Mouse (Mus musculus) limb, embryonic 13.5 days (tissue): Measurements from ENCODE around the gene Dvl3. TPM values are rescaled to one million over a fixed set of nuclear protein-coding genes. Genes with fewer than 3 reads are reported as not detected.
A peak's percentile ranks its signal among the peaks of the same experiment; 100 is the strongest.
"Not testable (repeated sequence)": the region's sequence is repeated elsewhere in the genome, so short reads cannot be mapped to it uniquely, and the experiment has no call there.

Experiments
- ATAC-seq: fragments of 200-750 bp; cut with Nextera tagmentation; 2 replicates; pipeline ENCODE4 v1.8.0; 2017; ENCODE audit warnings: low read depth, moderate number of reproducible peaks, moderate TSS enrichment; ENCODE audit not compliant: low FRiP score
- H3K27ac ChIP-seq: fragments of 300-500 bp; sonication (generic); 2 replicates; pipeline ENCODE4 v1.5.1; 2015; ENCODE audit warnings: inconsistent platforms, mild to moderate bottlenecking, moderate library complexity
- H3K27me3 ChIP-seq: fragments of 300-500 bp; sonication (generic); 2 replicates; pipeline ENCODE4 v1.6.1; 2015; ENCODE audit warnings: mild to moderate bottlenecking, inconsistent platforms
- H3K36me3 ChIP-seq: fragments of 300-500 bp; sonication (generic); 2 replicates; pipeline ENCODE4 v1.6.1; 2015; ENCODE audit warnings: inconsistent platforms, mild to moderate bottlenecking, moderate library complexity
- H3K4me1 ChIP-seq: fragments of 300-500 bp; sonication (generic); 2 replicates; pipeline ENCODE4 v1.6.1; 2015; ENCODE audit warnings: inconsistent platforms
- H3K4me2 ChIP-seq: fragments of 300-500 bp; sonication (generic); replicated peaks from 2 replicates; pipeline ENCODE4 v1.6.1; 2015; ENCODE audit warnings: inconsistent platforms, mild to moderate bottlenecking, moderate library complexity
- H3K4me3 ChIP-seq: fragments of 300-500 bp; sonication (generic); 2 replicates; pipeline ENCODE4 v1.5.1; 2015; ENCODE audit warnings: moderate library complexity, mild to moderate bottlenecking, inconsistent platforms
- H3K9ac ChIP-seq: fragments of 300-500 bp; sonication (generic); 2 replicates; pipeline ENCODE4 v1.6.1; 2015; ENCODE audit warnings: mild to moderate bottlenecking, inconsistent platforms
- H3K9me3 ChIP-seq: fragments of 300-500 bp; sonication (generic); 2 replicates; pipeline ENCODE4 v1.6.1; 2016; ENCODE audit warnings: inconsistent platforms
- WGBS: fragments of 180-500 bp; shearing (Covaris S2); methylation state at CpG from one replicate; pipeline ENCODE4 v1.1.7; 2015; 5-methylcytosine and 5-hydroxymethylcytosine counted together
- polyA plus RNA-seq: library from polyadenylated mRNA; unstranded; fragments of >200 nt; fragmentation: Nextera tagmentation; extraction: Ambion mirVana; gene quantifications from 2 replicates; pipeline ENCODE4 v1.2.1, GENCODE M21; 2015

Gene Dvl3
- polyA plus RNA-seq, 1 experiment from 2014 or later: 28.0 TPM

DNA sequence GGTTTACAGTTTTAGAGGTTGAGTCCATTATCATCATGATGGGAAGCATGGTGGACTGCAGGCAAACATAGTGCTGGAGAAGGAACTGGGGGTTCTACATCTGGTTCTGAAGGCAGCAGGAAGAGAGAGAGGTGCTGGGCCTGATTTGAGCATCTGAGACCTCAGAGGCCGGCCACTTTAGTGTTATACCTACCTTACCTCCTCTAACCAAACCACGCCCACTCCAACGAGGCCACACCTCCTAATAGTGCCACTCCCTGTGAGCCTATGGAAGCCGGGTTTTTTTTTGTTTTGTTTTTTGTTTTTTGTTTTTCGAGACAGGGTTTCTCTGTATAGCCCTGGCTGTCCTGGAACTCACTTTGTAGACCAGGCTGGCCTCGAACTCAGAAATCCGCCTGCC lies 33.1 kb upstream of the Dvl3 start:
- H3K4me3 ChIP-seq, H3K27ac ChIP-seq, H3K9ac ChIP-seq, H3K36me3 ChIP-seq, H3K9me3 ChIP-seq, H3K27me3 ChIP-seq, H3K4me2 ChIP-seq, H3K4me1 ChIP-seq, ATAC-seq: not testable (repeated sequence)
- WGBS: 88% methylated on average over 7 of the region's 7 CpGs

DNA sequence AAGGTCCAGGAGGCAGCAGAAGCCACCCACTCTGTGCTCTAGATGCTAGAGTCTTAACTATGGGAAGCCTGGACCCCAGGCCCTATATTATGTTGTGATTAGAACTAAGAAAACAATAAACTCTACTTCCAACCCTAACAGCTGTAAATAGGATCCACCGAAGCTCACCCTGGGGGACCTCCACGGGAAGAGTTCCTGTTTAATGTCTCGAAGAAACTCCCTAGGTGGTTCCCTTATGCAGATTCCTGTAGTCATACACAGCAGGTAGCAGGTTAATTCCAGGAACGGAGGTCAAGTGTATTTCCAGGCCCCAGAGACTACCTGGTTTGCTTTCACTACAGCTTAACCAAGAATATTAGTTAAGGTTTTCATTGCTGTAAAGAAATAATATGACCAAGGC lies 31.7 kb upstream of the Dvl3 start:
- H3K4me2 ChIP-seq: no peak overlapping the region
- 41% methylated on average over 4 of the region's 4 CpGs for WGBS
- H3K9me3 ChIP-seq: no peaks in the 10 kb centered on the region
- no peak overlapping the region for H3K9ac ChIP-seq
- no peaks in the 10 kb centered on the region for H3K27me3 ChIP-seq
- ATAC-seq: no peak
- no peaks in the 10 kb centered on the region for H3K4me1 ChIP-seq
- H3K36me3 ChIP-seq: no peaks in the 10 kb centered on the region
- H3K4me3 ChIP-seq: no peak overlapping the region
- H3K27ac ChIP-seq: no peak overlapping the region

DNA sequence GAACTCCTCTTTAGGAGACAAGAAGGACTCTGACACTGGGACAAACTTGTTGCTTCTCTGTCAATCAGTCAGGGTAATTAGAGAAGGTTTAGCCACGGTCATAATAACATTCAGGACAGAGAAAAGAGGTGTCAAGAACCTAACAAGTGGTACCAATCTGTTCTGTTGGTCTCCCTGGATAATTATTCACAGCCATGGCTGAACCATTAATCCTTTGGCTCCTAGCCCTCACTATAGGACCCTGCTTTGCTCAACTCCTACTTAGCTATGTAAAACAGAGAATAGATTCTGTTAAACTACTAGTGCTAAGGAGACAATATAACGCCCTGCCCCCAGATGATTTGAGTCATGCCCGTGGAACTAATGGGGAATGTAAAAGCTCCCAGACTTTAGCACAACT lies 30.7 kb upstream of the Dvl3 start:
- Histone ChIP-seq H3K4me3 (no peak overlapping the region), H3K9me3 (no peaks in the 10 kb centered on the region), H3K36me3 (no peaks in the 10 kb centered on the region), H3K27me3 (no peaks in the 10 kb centered on the region), H3K27ac (no peak overlapping the region), H3K4me1 (no peaks in the 10 kb centered on the region), H3K9ac (no peak overlapping the region), H3K4me2 (no peak overlapping the region)
- no peak for ATAC-seq
- WGBS: 59% methylated on average over 3 of the region's 3 CpGs

DNA sequence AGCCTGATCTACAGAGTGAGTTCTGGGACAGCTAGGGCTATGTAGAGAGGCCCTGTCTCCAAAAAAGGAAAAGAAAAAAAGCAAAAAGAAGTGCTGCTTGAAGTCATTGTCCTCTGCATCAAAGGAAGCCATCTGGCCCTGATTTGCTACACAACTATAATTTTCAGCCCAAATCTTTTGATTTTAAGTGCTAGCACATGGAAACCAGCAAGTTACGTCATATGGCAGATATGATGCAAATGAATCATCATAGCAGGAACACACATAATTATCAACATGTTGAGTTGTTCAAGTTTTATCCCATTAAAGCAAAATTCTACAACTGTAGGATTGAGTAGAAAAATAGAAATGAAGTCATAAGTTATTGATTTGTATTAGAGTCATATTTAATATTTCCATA lies 28.6 kb upstream of the Dvl3 start:
- no peak for ATAC-seq
- no peak overlapping the region for H3K4me2 ChIP-seq
- H3K27me3 ChIP-seq: no peaks in the 10 kb centered on the region
- 72% methylated on average over 1 of the region's 1 CpGs for WGBS
- no peaks in the 10 kb centered on the region for H3K36me3 ChIP-seq
- H3K4me3 ChIP-seq: no peak overlapping the region
- H3K4me1 ChIP-seq: no peaks in the 10 kb centered on the region
- no peaks in the 10 kb centered on the region for H3K9me3 ChIP-seq
- no peak overlapping the region for H3K9ac ChIP-seq
- H3K27ac ChIP-seq: no peak overlapping the region

DNA sequence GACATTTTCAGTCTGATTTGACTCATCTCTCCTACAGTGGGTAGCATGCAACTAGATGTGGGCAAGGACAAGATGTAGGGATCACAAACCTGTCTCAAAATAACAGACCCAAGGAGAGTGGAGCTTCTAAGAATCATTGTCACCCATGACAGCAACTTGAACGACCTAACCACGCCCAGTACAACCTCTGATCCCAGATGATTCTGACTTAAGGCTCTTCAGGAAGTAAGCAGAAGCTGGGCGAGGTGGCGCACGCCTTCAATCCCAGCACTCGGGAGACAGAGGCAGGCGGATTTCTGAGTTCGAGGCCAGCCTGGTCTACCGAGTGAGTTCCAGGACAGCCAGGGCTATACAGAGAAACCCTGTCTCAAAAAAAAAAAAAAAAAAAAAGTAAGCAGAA lies 28.0 kb upstream of the Dvl3 start:
- not testable (repeated sequence) for H3K4me2 ChIP-seq, H3K9ac ChIP-seq, H3K27me3 ChIP-seq, H3K9me3 ChIP-seq, H3K27ac ChIP-seq, H3K36me3 ChIP-seq, H3K4me3 ChIP-seq, H3K4me1 ChIP-seq, ATAC-seq
- 86% methylated on average over 9 of the region's 9 CpGs for WGBS

DNA sequence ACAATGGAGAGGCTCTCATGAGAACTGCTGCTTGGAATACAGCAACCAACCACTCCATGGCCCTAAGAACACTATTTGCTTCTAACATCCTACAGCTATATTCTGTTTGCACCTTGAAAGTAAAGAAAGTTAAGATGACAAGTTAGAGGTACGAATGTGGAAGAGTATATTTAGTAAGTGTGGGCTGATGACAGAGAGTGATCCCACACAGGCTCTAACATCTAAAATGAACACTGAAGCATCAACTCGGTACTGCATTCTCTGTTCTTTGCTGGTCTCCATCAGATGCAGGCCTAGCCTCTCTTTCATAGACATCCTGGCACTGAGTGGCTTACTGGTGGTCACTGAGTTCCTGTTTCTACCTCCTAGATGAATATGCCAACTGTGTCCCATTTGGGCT lies 27.5 kb upstream of the Dvl3 start:
- no peak for ATAC-seq
- Histone ChIP-seq H3K27ac (no peak overlapping the region), H3K27me3 (no peaks in the 10 kb centered on the region), H3K9me3 (no peaks in the 10 kb centered on the region), H3K9ac (no peak overlapping the region), H3K4me1 (no peaks in the 10 kb centered on the region), H3K4me3 (no peak overlapping the region), H3K4me2 (no peak overlapping the region), H3K36me3 (no peaks in the 10 kb centered on the region)
- 84% methylated on average over 2 of the region's 2 CpGs for WGBS

DNA sequence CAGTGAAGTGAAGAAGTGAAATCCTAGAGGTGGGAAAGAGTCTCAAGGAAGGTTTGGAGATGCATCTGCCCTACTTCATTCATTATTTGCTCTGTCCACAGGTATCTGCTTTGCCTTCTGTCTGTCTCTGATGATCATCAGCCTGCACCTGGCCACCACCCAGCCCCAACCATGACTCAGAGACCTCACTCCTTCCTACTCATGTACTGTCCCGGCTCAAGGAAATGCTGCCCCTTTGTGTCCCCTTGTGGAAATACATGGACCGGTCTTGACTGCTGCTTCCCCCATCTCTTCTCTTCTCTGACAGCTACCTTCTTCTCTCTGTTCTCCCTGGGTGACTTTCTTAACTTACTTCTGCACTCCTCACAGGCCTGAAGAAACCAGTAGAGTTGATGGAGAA lies 26.2 kb upstream of the Dvl3 start:
- WGBS: 55% methylated on average over 2 of the region's 2 CpGs

DNA sequence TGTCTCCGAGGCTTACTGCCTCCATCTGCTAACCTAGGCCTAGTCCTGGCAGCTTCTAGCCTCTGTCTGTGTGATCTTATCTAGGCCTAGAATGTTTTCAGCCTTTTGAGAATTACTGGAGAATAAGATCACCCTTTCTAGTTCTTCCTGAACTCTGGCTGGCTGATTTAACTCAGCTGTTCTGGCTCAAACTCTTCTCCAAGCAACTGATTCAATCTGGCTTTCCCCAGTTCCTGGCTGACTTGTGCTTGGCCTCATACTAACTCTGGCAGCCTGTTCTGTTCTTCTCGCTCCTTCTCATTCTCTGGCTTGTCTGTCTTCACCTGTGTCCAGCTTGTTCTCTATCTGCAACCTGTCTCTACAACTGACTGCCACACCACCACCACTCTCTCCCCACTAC lies 25.5 kb upstream of the Dvl3 start:
- no peak overlapping the region for H3K4me3 ChIP-seq
- no peak overlapping the region for H3K27ac ChIP-seq
- H3K9me3 ChIP-seq: no peaks in the 10 kb centered on the region
- H3K4me2 ChIP-seq: no peak overlapping the region
- H3K9ac ChIP-seq: no peak overlapping the region
- H3K4me1 ChIP-seq: no peaks in the 10 kb centered on the region
- no peak for ATAC-seq
- H3K36me3 ChIP-seq: no peaks in the 10 kb centered on the region
- no peaks in the 10 kb centered on the region for H3K27me3 ChIP-seq
- WGBS: 61% methylated on average over 2 of the region's 2 CpGs

More for the DNA sequence above, 26.2 kb upstream of the Dvl3 start:
- H3K4me3 ChIP-seq: no peak overlapping the region
- H3K4me2 ChIP-seq: no peak overlapping the region
- no peaks in the 10 kb centered on the region for H3K27me3 ChIP-seq
- H3K4me1 ChIP-seq: no peaks in the 10 kb centered on the region
- ATAC-seq: no peak
- no peak overlapping the region for H3K27ac ChIP-seq
- no peaks in the 10 kb centered on the region for H3K36me3 ChIP-seq
- no peak overlapping the region for H3K9ac ChIP-seq
- H3K9me3 ChIP-seq: no peaks in the 10 kb centered on the region

DNA sequence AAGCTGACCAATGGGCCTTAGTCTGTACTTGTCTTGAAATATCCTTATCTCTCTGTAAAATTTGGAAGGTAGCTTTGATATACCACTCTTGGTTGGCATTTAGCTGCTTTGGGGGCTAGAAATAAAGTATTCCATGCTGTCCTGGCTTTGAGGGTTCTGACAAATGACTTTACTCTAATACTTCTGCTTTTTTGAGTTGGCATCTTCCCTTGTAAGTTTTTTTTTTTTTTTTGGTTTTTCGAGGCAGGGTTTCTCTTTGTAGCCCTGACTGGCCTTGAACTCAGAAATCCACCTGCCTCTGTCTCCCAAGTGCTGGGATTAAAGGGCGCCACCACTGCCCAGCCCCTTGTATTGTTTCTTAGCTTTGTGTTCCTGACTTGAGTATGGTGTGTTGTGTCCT lies 23.3 kb upstream of the Dvl3 start:
- no peak overlapping the region for H3K4me3 ChIP-seq
- H3K27me3 ChIP-seq: peaks cover 10% of the 10 kb centered on the region; the same call in 1 of the 2 replicates
- no peak for ATAC-seq
- H3K4me1 ChIP-seq: peaks cover 6% of the 10 kb centered on the region; the same call in 1 of the 2 replicates
- no peak overlapping the region for H3K4me2 ChIP-seq
- no peaks in the 10 kb centered on the region for H3K9me3 ChIP-seq
- H3K27ac ChIP-seq: no peak overlapping the region
- no peaks in the 10 kb centered on the region for H3K36me3 ChIP-seq
- WGBS: 72% methylated on average over 2 of the region's 2 CpGs
- H3K9ac ChIP-seq: no peak overlapping the region

DNA sequence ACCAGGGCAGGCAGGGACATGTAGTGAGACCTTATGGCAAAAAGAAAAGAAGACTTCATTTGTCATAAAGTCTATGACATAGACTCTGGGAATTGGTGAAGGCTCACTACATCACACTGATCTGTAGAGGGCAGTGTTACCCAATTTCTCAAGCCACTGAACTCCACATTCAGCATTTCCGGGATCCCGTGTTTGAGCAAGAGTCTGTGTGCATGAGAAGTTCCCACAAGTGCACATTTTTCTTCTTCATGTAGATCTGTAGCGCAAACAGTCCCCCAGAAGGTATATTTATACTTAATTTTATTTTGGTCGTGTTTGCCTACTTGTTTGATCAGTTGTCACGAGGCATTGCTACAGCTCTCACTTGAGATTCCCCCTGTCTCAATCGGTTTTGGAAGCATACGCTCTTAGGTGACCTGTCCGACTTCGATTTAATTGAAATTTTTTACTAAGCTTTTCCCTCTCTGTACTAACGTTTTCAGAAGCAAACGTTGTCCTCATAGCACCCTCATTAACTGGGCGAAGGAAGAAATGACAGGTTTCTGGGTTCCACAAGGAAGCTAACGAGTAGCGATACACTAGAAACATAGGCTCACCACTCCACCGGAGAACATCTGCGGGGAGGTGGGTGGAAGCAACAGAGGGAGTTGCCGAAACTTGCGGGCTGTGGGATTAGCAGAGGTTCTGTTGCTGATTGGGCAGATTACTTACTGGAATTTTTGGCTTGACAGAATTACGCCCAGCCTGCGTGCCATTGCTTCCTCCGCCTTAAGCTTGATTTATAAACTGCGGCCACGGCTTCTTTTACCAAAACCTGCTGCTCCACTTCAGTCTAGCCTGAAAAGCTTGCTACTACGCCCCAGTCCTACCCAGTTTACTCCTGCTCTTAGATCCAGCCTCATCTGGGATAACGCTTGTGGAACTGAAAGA lies 19.8 kb upstream of the Dvl3 start:
- 14% methylated on average over 25 of the region's 25 CpGs for WGBS
- peak overlapping the region; percentile 55 for H3K9ac ChIP-seq
- peak overlapping the region; percentile 38 for H3K4me3 ChIP-seq
- ATAC-seq: no peak; the same call in 1 of the 2 replicates
- H3K4me2 ChIP-seq: peak overlapping the region; percentile 70
- H3K36me3 ChIP-seq: peaks cover 10% of the 10 kb centered on the region
- H3K27ac ChIP-seq: no peak overlapping the region
- H3K4me1 ChIP-seq: peaks cover 17% of the 10 kb centered on the region
- H3K9me3 ChIP-seq: no peaks in the 10 kb centered on the region
- peaks cover 10% of the 10 kb centered on the region; the same call in 1 of the 2 replicates for H3K27me3 ChIP-seq

DNA sequence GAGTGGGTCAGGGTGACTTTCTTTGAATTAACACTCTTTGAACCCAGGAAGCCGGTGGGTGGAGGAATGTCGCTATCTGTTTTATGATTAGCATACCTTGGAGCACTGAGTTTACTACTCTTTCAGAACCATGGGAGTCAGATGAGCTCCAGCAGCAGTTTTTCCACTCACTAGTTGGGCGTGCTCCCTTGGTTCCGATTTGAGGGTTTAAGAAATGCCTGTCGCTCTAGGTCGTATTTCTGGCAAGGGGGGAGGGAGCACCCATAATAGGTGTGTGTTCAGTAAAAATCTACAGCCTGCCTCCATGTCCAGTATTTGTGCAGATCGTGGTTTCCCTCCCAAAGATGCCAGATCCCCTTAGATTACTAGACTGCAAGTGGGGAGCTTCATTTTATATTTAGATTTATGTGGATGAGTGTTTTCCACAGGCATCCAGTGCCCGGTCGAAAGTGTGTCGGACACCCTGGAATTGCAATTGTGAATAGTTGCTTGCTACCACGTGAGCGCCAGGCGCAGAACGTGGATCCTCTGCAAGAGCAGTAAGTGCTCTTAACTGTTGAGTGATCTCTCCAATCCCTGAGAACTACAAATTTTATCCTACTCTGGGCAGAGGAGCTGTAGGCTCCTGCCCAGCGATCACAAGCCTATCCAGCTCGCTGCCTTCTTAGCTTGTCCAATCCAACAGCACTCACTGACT lies 18.7 kb upstream of the Dvl3 start:
- Histone ChIP-seq H3K4me3 (peak overlapping the region; percentile 92), H3K4me1 (peaks cover 17% of the 10 kb centered on the region), H3K9ac (peak overlapping the region; percentile 93), H3K27ac (no peak overlapping the region), H3K27me3 (peaks cover 10% of the 10 kb centered on the region; the same call in 1 of the 2 replicates), H3K9me3 (no peaks in the 10 kb centered on the region), H3K36me3 (peaks cover 22% of the 10 kb centered on the region), H3K4me2 (peak overlapping the region; percentile 88)
- no peak for ATAC-seq
- WGBS: 9% methylated on average over 16 of the region's 16 CpGs

DNA sequence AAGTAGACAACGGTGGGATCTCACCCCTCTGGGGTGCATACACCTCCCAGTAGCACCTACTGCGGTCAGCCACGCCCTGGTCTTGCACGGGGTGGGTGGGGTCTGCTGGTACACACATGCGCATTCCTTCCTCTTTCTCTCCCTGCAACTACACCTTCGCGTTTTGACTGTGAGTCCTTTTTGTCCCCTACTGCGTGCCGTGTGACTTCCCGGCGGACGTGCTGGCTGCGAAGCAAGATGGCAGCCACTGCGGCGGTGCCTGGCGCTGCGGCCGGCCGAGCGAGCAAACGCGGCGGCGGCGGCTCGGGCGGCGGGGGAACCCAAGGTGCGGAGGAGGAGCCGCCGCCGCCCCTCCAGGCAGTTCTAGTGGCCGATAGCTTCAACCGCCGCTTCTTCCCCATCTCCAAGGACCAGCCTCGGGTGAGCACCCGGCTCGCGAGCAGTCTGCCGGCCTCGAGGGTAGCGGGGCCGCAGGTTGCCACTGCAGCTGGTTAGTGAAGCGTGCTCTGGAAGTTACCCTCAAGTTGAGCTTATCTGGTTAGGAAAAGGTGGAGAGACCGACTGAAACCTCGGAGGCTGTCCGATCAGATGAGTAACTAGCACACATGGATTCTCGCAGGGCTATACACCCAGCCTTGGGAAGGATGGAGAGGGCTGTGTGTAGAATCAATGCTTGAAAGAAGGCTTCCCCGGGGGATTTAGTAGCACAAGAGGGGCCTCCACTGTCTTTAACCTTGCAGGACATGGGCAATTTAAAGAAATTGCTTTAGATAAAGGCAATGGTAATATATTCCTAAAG lies 17.9 kb upstream of the Dvl3 start, which contains the start of gene Eif2b5:
Gene Eif2b5, plus strand, starts transcription at position 141 of the 799 bp plus-strand sequence.
- Histone ChIP-seq H3K4me3 (peak within 1 kb of the TSS; percentile 92), H3K36me3 (peaks cover 29% of the 10 kb centered on the region), H3K27ac (peak within 1 kb of the TSS; percentile 55; the same call in 1 of the 2 replicates), H3K9ac (peak within 1 kb of the TSS; percentile 93), H3K27me3 (peaks cover 10% of the 10 kb centered on the region; the same call in 1 of the 2 replicates), H3K4me1 (peaks cover 17% of the 10 kb centered on the region), H3K9me3 (no peaks in the 10 kb centered on the region), H3K4me2 (peak within 1 kb of the TSS; percentile 88)
- under 1% methylated on average over 49 of the region's 49 CpGs for WGBS
- ATAC-seq: peak; percentile 90
